Mouse (Mus musculus) C2C12 (cell line): ENCODE results near the gene Mat2a. TPM values are rescaled to one million over a fixed set of nuclear protein-coding genes. Genes with fewer than 3 reads are reported as not detected.
"Not testable (repeated sequence)": the region's sequence is repeated elsewhere in the genome, so short reads cannot be mapped to it uniquely, and the experiment has no call there.

ENCODE experiments used
- H3K27me3 ChIP-seq: one replicate; pipeline ENCODE4 v1.6.1; 2011; ENCODE audit not compliant: control insufficient read depth, insufficient read depth, insufficient read length
- H3K36me3 ChIP-seq: one replicate; pipeline ENCODE4 v1.6.1; 2011; ENCODE audit not compliant: control insufficient read depth, insufficient read depth
- H3K4me3 ChIP-seq: one replicate; pipeline ENCODE4 v1.5.1; 2011; ENCODE audit warnings: mild to moderate bottlenecking, control low read depth; ENCODE audit not compliant: poor library complexity, insufficient read depth, severe bottlenecking
- H3K79me2 ChIP-seq: one replicate; pipeline ENCODE4 v1.6.1; 2011; ENCODE audit not compliant: control insufficient read depth, insufficient read depth
- H3K79me3 ChIP-seq: one replicate; pipeline ENCODE4 v1.6.1; 2011; ENCODE audit warnings: low read depth, control low read depth
- H3ac ChIP-seq: one replicate; pipeline ENCODE3; 2011; ENCODE audit warnings: low read depth; ENCODE audit not compliant: control insufficient read depth, insufficient read length
- CEBPB ChIP-seq: IDR thresholded peaks from one replicate; pipeline ENCODE4 v1.6.1; 2011; ENCODE audit warnings: low read depth, mild to moderate bottlenecking, control low read depth, moderate library complexity
- CTCF ChIP-seq: IDR thresholded peaks from one replicate; pipeline ENCODE4 v1.5.1; 2011; ENCODE audit not compliant: control insufficient read depth, insufficient read depth, insufficient read length
- FOSL1 ChIP-seq: IDR thresholded peaks from one replicate; pipeline ENCODE4 v1.8.0; 2011; ENCODE audit warnings: mild to moderate bottlenecking, low read length; ENCODE audit not compliant: poor library complexity, insufficient read depth, severe bottlenecking
- MAX ChIP-seq: IDR thresholded peaks from one replicate; pipeline ENCODE4 v1.6.1; 2011; ENCODE audit warnings: mild to moderate bottlenecking, control low read depth
- MYOD1 ChIP-seq: IDR thresholded peaks from one replicate; pipeline ENCODE4 v1.6.1; 2011; ENCODE audit warnings: low read depth; ENCODE audit not compliant: control insufficient read depth, insufficient read length
- MYOG ChIP-seq: IDR thresholded peaks from one replicate; pipeline ENCODE4 v1.6.1; 2011; ENCODE audit not compliant: control insufficient read depth, insufficient read length; ENCODE audit errors: extremely low read depth
- USF1 ChIP-seq: IDR thresholded peaks from one replicate; pipeline ENCODE4 v1.6.1; 2011; ENCODE audit warnings: low read depth, mild to moderate bottlenecking, control low read depth, moderate library complexity
- polyA plus RNA-seq: library from polyadenylated mRNA; unstranded; fragments of >200 nt; fragmentation: generic; extraction: Trizol; gene quantifications from one replicate; pipeline ENCODE4 v1.2.1, GENCODE M21; 2012; ENCODE audit warnings: missing spikeins

Mat2a gene
- polyA plus RNA-seq, 1 experiment = 165 TPM

- H3K36me3 ChIP-seq = no peaks in the 10 kb centered on the region
- H3K4me3 ChIP-seq = no peak overlapping the region
- H3K79me3 ChIP-seq = no peaks in the 10 kb centered on the region
- H3ac ChIP-seq = no peak overlapping the region
- H3K27me3 ChIP-seq = no peaks in the 10 kb centered on the region
- no peak for TF ChIP-seq MAX
- no peak for TF ChIP-seq CTCF
- TF ChIP-seq CEBPB = no peak
- no peak for TF ChIP-seq MYOD1
- no peak for TF ChIP-seq FOSL1
- TF ChIP-seq USF1 = no peak
- TF ChIP-seq MYOG = no peak
- H3K79me2 ChIP-seq = no peaks in the 10 kb centered on the region
Observed at GRCm38 (mm10) chr6:72452329-72452728, 13.0 kb upstream of the Mat2a start.

- H3K36me3 ChIP-seq, H3K27me3 ChIP-seq, H3K4me3 ChIP-seq, H3ac ChIP-seq, H3K79me2 ChIP-seq, H3K79me3 ChIP-seq: not testable (repeated sequence)
Observed at GRCm38 (mm10) chr6:72451778-72452177, 12.4 kb upstream of the Mat2a start.

- H3K27me3 ChIP-seq = no peaks in the 10 kb centered on the region
- TF ChIP-seq MYOD1 = no peak
- no peak for TF ChIP-seq CEBPB
- no peak for TF ChIP-seq MAX
- TF ChIP-seq MYOG = no peak
- H3K4me3 ChIP-seq = no peak overlapping the region
- H3ac ChIP-seq = no peak overlapping the region
- no peaks in the 10 kb centered on the region for H3K36me3 ChIP-seq
- H3K79me2 ChIP-seq = no peaks in the 10 kb centered on the region
- H3K79me3 ChIP-seq = no peaks in the 10 kb centered on the region
Observed at GRCm38 (mm10) chr6:72447487-72447886, 8.1 kb upstream of the Mat2a start.

GRCm38 (mm10) chr6:72445011-72445410 is 5.7 kb upstream of the Mat2a start:
- no peak overlapping the region for H3K4me3 ChIP-seq
- no peaks in the 10 kb centered on the region for H3K79me2 ChIP-seq
- no peak overlapping the region for H3ac ChIP-seq
- H3K79me3 ChIP-seq = no peaks in the 10 kb centered on the region
- H3K27me3 ChIP-seq = no peaks in the 10 kb centered on the region
- TF ChIP-seq MAX (no peak), FOSL1 (no peak), CTCF (no peak), MYOG (no peak), MYOD1 (no peak), USF1 (no peak), CEBPB (no peak)
- no peaks in the 10 kb centered on the region for H3K36me3 ChIP-seq

GRCm38 (mm10) chr6:72442921-72443604 is 3.7 kb upstream of the Mat2a start:
- H3K27me3 ChIP-seq = no peaks in the 10 kb centered on the region
- H3K79me2 ChIP-seq = peaks cover 14% of the 10 kb centered on the region
- H3K4me3 ChIP-seq = no peak overlapping the region
- peaks cover 7% of the 10 kb centered on the region for H3K36me3 ChIP-seq
- no peak overlapping the region for H3ac ChIP-seq
- peaks cover 11% of the 10 kb centered on the region for H3K79me3 ChIP-seq
- TF ChIP-seq USF1 (no peak), CTCF (no peak), CEBPB (no peak), FOSL1 (no peak), MYOG (no peak), MAX (no peak), MYOD1 (no peak)

- Histone ChIP-seq H3K79me2 (peaks cover 40% of the 10 kb centered on the region), H3K79me3 (peaks cover 38% of the 10 kb centered on the region), H3K27me3 (no peaks in the 10 kb centered on the region), H3K4me3 (peak overlapping the region; percentile 95), H3ac (peak overlapping the region; percentile 76), H3K36me3 (peaks cover 33% of the 10 kb centered on the region)
- TF ChIP-seq USF1 (no peak), MYOG (no peak), FOSL1 (no peak), MYOD1 (no peak), MAX (no peak), CTCF (no peak), CEBPB (no peak)
Observed at GRCm38 (mm10) chr6:72440186-72440990, 1.0 kb upstream of the Mat2a start.
